Mouse (Mus musculus): Measurements from ENCODE around the gene Rsrp1.
A peak's percentile ranks its signal among the peaks of the same experiment; 100 is the strongest.

- TF ChIP-seq CTCF (IDR thresholded peaks at IDR 0.05; ENCODE audit: extremely low read depth, insufficient read depth, insufficient read length, insufficient replicate concordance): peak; percentile 36; the same call in 1 of the 2 replicates
- TF ChIP-seq POLR2A (IDR thresholded peaks at IDR 0.05; ENCODE audit: low read depth, low read length): no peak
Measured at GRCm38 (mm10) chr4:134956328-134956727, 32.9 kb downstream of the Rsrp1 start.

All from spleen, adult 2 months (tissue).